Mouse (Mus musculus) cortical plate, adult 2 months (tissue): Measurements from ENCODE around the gene Olfr672.

Source experiments
- CTCF ChIP-seq: fragments of 200-500 bp; IDR thresholded peaks from 2 replicates; pipeline ENCODE4 v1.5.1; 2011; ENCODE audit warnings: mild to moderate bottlenecking, control low read depth, low read length; ENCODE audit not compliant: insufficient read depth; ENCODE audit errors: extremely low read depth
- POLR2A ChIP-seq: fragments of 200-500 bp; IDR thresholded peaks from 2 replicates; pipeline ENCODE4 v1.6.1; 2011; ENCODE audit warnings: mild to moderate bottlenecking, low read length, control low read depth; ENCODE audit not compliant: insufficient read depth; ENCODE audit errors: extremely low read depth

GRCm38 (mm10) chr7:105028360-105028759, 26.5 kb upstream of the Olfr672 start, which contains the start of gene Olfr675:
- TF ChIP-seq CTCF = no peak
- no peak for TF ChIP-seq POLR2A
